In genomic region chr3:146521652-146522020, GRCm38 (mm10) we compare ENCODE assay signal across 8 mouse cellular contexts. TPM values are rescaled to one million over a fixed set of nuclear protein-coding genes. Genes with fewer than 3 reads are reported as not detected.
DNase-seq lines count a peak whose midpoint lies in the region; ATAC-seq and TF ChIP-seq lines count a peak whose summit lies in the region.

No protein-coding gene starts in this region.

- TF ChIP-seq EP300 in heart, postnatal 0 days (IDR thresholded peaks at IDR 0.05; ENCODE audit: low read depth), result no peak
- TF ChIP-seq EP300 in MEL (IDR thresholded peaks at IDR 0.05; ENCODE audit: low read depth in 1 of 2, low read length in 2 of 2), result no peak; a peak in 2 of 4 replicates

- H3K9me3 ChIP-seq in heart, postnatal 0 days (replicated peaks; ENCODE audit: control insufficient read depth, low read length), result no peaks in the 10 kb centered on the region
- H3K9me3 ChIP-seq in MEL (replicated peaks; ENCODE audit: insufficient read depth, low read length), result no peaks in the 10 kb centered on the region
- no peaks in the 10 kb centered on the region for H3K9me3 ChIP-seq in forebrain, postnatal 0 days (ENCODE audit: low read length)

- peak overlapping the region; percentile 75 for H3K4me3 ChIP-seq in heart, postnatal 0 days (ENCODE audit: low read depth, low read length)
- H3K4me3 ChIP-seq in MEL (ENCODE audit: control insufficient read depth in 1 of 2, insufficient read depth in 1 of 2, low read depth in 2 of 2, low read length in 2 of 2), result peak overlapping the region; percentile 62 to 97
- peak overlapping the region; percentile 85 for H3K4me3 ChIP-seq in forebrain, postnatal 0 days (ENCODE audit: low read depth, low read length)

- no peak for TF ChIP-seq POLR2A in MEL (IDR thresholded peaks at IDR 0.05; ENCODE audit: control insufficient read depth in 1 of 2, insufficient read depth in 1 of 2, low read depth in 1 of 2, low read length in 2 of 2, poor library complexity in 1 of 2)

- no peak for TF ChIP-seq RAD21 in MEL (IDR thresholded peaks at IDR 0.05; ENCODE audit: low read depth, low read length)

- peaks cover 13% of the 10 kb centered on the region for H3K79me2 ChIP-seq in MEL (ENCODE audit: control insufficient read depth, insufficient read depth, low read length, poor library complexity)

- no peak for TF ChIP-seq CTCF in heart, postnatal 0 days (IDR thresholded peaks at IDR 0.05; ENCODE audit: low read depth)
- TF ChIP-seq CTCF in MEL (IDR thresholded peaks at IDR 0.05 in 2 of 3, conservative IDR thresholded peaks at IDR 0.05 in 1 of 3; ENCODE audit: control insufficient read depth in 1 of 3, insufficient read depth in 1 of 3, low read depth in 2 of 3, low read length in 3 of 3, poor library complexity in 1 of 3, severe bottlenecking in 1 of 3), result no peak
- no peak for TF ChIP-seq CTCF in forebrain, postnatal 0 days (IDR thresholded peaks at IDR 0.05; ENCODE audit: low read depth)

- DNase-seq in heart, postnatal 0 days (ENCODE audit: low spot score), result no peak
- DNase-seq in heart, adult 18-20 months, result no peak
- no peak for DNase-seq in MEL (ENCODE audit: low read depth, low spot score)
- DNase-seq in forebrain, postnatal 0 days, result no peak
- no peak for DNase-seq in B cell, adult 2 months
- no peak for DNase-seq in spleen, postnatal 4 days (ENCODE audit: low spot score in 2 of 2)
- DNase-seq in right cerebral cortex, postnatal 10 days (ENCODE audit: low spot score in 2 of 2), result no peak

- peak overlapping the region; percentile 72 for H3K4me2 ChIP-seq in heart, postnatal 0 days (ENCODE audit: low read depth, low read length)
- H3K4me2 ChIP-seq in forebrain, postnatal 0 days (ENCODE audit: low read depth), result peak overlapping the region; percentile 76

- 5% methylated on average over 8 of the region's 8 CpGs for WGBS in heart, postnatal 0 days
- 20% methylated on average over 8 of the region's 8 CpGs for WGBS in forebrain, postnatal 0 days

- peak overlapping the region; percentile 96 for H3K27ac ChIP-seq in heart, postnatal 0 days (ENCODE audit: low read depth)
- H3K27ac ChIP-seq in MEL (ENCODE audit: control insufficient read depth, low read depth, low read length), result peak overlapping the region; percentile 89
- peak overlapping the region; percentile 98 for H3K27ac ChIP-seq in forebrain, postnatal 0 days (ENCODE audit: low read depth, low read length)

- H3K9ac ChIP-seq in heart, postnatal 0 days (replicated peaks; ENCODE audit: low read depth, low read length), result peak overlapping the region; percentile 71
- peak overlapping the region; percentile 77 for H3K9ac ChIP-seq in MEL (ENCODE audit: control insufficient read depth, low read depth, low read length, poor library complexity, severe bottlenecking)
- H3K9ac ChIP-seq in forebrain, postnatal 0 days, result peak overlapping the region; percentile 88

- H3K4me1 ChIP-seq in heart, postnatal 0 days (ENCODE audit: control insufficient read depth, insufficient read depth), result peaks cover 3% of the 10 kb centered on the region; the same call in 1 of the 2 replicates
- peaks cover 2 to 3% of the 10 kb centered on the region in 2 experiments; a peak in 3 of 4 replicates for H3K4me1 ChIP-seq in MEL (ENCODE audit: control insufficient read depth in 1 of 2, insufficient read depth in 2 of 2, low read length in 2 of 2)
- H3K4me1 ChIP-seq in forebrain, postnatal 0 days (ENCODE audit: insufficient read depth), result no peaks in the 10 kb centered on the region

- no peaks in the 10 kb centered on the region for H3K27me3 ChIP-seq in heart, postnatal 0 days (ENCODE audit: control insufficient read depth, insufficient read depth, low read length)
- H3K27me3 ChIP-seq in MEL (ENCODE audit: control insufficient read depth in 1 of 2, insufficient read depth in 2 of 2, low read length in 2 of 2), result peaks cover 2 to 3% of the 10 kb centered on the region in 2 experiments
- no peaks in the 10 kb centered on the region for H3K27me3 ChIP-seq in forebrain, postnatal 0 days (ENCODE audit: insufficient read depth, low read length)

- ATAC-seq in heart, postnatal 0 days (ENCODE audit: insufficient read depth, low read depth), result no peak
- no peak for ATAC-seq in forebrain, postnatal 0 days
- ATAC-seq in megakaryocyte progenitor cell, adult 5-6 weeks (replicated peaks; ENCODE audit: poor library complexity), result peak; percentile 24; the same call in 1 of the 2 replicates

- peaks cover 22% of the 10 kb centered on the region for H3K36me3 ChIP-seq in heart, postnatal 0 days (replicated peaks; ENCODE audit: control insufficient read depth, insufficient read depth, low read length)
- H3K36me3 ChIP-seq in MEL (ENCODE audit: control insufficient read depth in 1 of 2, insufficient read depth in 2 of 2, low read length in 2 of 2), result peaks cover 8 to 18% of the 10 kb centered on the region in 2 experiments
- H3K36me3 ChIP-seq in forebrain, postnatal 0 days (ENCODE audit: insufficient read depth), result peaks cover 17% of the 10 kb centered on the region

TF ChIP-seq in MEL, 35 proteins besides CTCF, POLR2A, EP300 and RAD21 (continues in another document):
- TF ChIP-seq POLR2AphosphoS2 (IDR thresholded peaks at IDR 0.05; ENCODE audit: low read length) (peak; percentile 3; the same call in 1 of the 2 replicates), MAX (IDR thresholded peaks at IDR 0.05; ENCODE audit: low read length) (no peak), CHD2 (IDR thresholded peaks at IDR 0.05; ENCODE audit: low read length) (no peak), USF1 (IDR thresholded peaks at IDR 0.05; ENCODE audit: low read depth, low read length) (no peak), HCFC1 (IDR thresholded peaks at IDR 0.05; ENCODE audit: low read depth, low read length) (no peak), ETS1 (IDR thresholded peaks at IDR 0.05; ENCODE audit: low read depth, low read length) (no peak), SMC3 (IDR thresholded peaks at IDR 0.05; ENCODE audit: low read depth, low read length) (no peak), GABPA (IDR thresholded peaks at IDR 0.05; ENCODE audit: low read depth, low read length) (no peak), ZNF384 (IDR thresholded peaks at IDR 0.05; ENCODE audit: low read depth, low read length) (no peak), ELF1 (IDR thresholded peaks at IDR 0.05; ENCODE audit: low read depth, low read length) (no peak), SIN3A (IDR thresholded peaks at IDR 0.05; ENCODE audit: low read length) (no peak; the same call in 1 of the 2 replicates), TAL1 (IDR thresholded peaks at IDR 0.05; ENCODE audit: low read length) (no peak), MYB (IDR thresholded peaks at IDR 0.05; ENCODE audit: low read depth, low read length) (no peak), GATA1 (IDR thresholded peaks at IDR 0.05; ENCODE audit: low read depth, low read length) (peak; percentile 51; the same call in 1 of the 2 replicates)

RNA-seq across cellular contexts. Expression of gene Rpf1, which starts 0.4 kb away (rescaled TPM):
- 17.0 and 17.8 TPM in 2 replicates for total RNA-seq in heart, postnatal 0 days (2014; rRNA removed; ENCODE audit: low replicate concordance)
- polyA plus RNA-seq in heart, postnatal 0 days (2015; fragmentation: Nextera tagmentation; extraction: Ambion mirVana), result 27.3 and 30.7 TPM in 2 replicates
- 10 to 100 TPM; 13.2 to 14.8 TPM for total RNA-seq in heart, adult 18-20 months (2021)
- 68.3 and 72.3 TPM in 2 replicates for total RNA-seq in MEL (2012; rRNA removed)
- polyA plus RNA-seq in MEL (2012; ENCODE audit: insufficient read depth in 1 of 2, insufficient read length in 2 of 2, low read depth in 1 of 2, low replicate concordance in 2 of 2, missing spikeins in 1 of 2), result 100 to 1,000 TPM in 1 of 2 experiments, 10 to 100 TPM in 1; 73.6 to 369 TPM
- 36.7 and 39.9 TPM in 2 replicates for total RNA-seq in forebrain, postnatal 0 days (2014; rRNA removed)
- 27.4 and 29.4 TPM in 2 replicates for polyA plus RNA-seq in forebrain, postnatal 0 days (2015; fragmentation: Nextera tagmentation; extraction: Ambion mirVana)
- total RNA-seq in megakaryocyte progenitor cell, adult 5-6 weeks (2015), result 81.7 and 81.8 TPM in 2 replicates
- total RNA-seq in megakaryocyte progenitor cell, adult 5-6 weeks (2017), result 90.2 and 95.2 TPM in 2 replicates

RNA-seq across cellular contexts. Expression of gene Gng5, which starts 22.0 kb away (rescaled TPM):
- 349 and 380 TPM in 2 replicates for total RNA-seq in heart, postnatal 0 days (2014; rRNA removed; ENCODE audit: low replicate concordance)
- polyA plus RNA-seq in heart, postnatal 0 days (2015; fragmentation: Nextera tagmentation; extraction: Ambion mirVana), result 1,164 and 1,272 TPM in 2 replicates
- 100 to 1,000 TPM; 205 to 275 TPM for total RNA-seq in heart, adult 18-20 months (2021)
- total RNA-seq in MEL (2012; rRNA removed), result 186 and 193 TPM in 2 replicates
- polyA plus RNA-seq in MEL (2012; ENCODE audit: insufficient read depth in 1 of 2, insufficient read length in 2 of 2, low read depth in 1 of 2, low replicate concordance in 2 of 2, missing spikeins in 1 of 2), result 1,000 to 10,000 TPM in 1 of 2 experiments, 100 to 1,000 TPM in 1; 266 to 2,226 TPM
- total RNA-seq in forebrain, postnatal 0 days (2014; rRNA removed), result 73.7 and 90.4 TPM in 2 replicates
- polyA plus RNA-seq in forebrain, postnatal 0 days (2015; fragmentation: Nextera tagmentation; extraction: Ambion mirVana), result 291 and 344 TPM in 2 replicates
- 294 and 360 TPM in 2 replicates for total RNA-seq in megakaryocyte progenitor cell, adult 5-6 weeks (2015)
- 127 and 170 TPM in 2 replicates for total RNA-seq in megakaryocyte progenitor cell, adult 5-6 weeks (2017)

RNA-seq across cellular contexts. Expression of gene Spata1, which starts 22.1 kb away (rescaled TPM):
- total RNA-seq in heart, postnatal 0 days (2014; rRNA removed; ENCODE audit: low replicate concordance), result 0.23 and 0.81 TPM in 2 replicates
- polyA plus RNA-seq in heart, postnatal 0 days (2015; fragmentation: Nextera tagmentation; extraction: Ambion mirVana), result 4.1 and 4.4 TPM in 2 replicates
- 1 to 10 TPM; 1.1 to 2.5 TPM for total RNA-seq in heart, adult 18-20 months (2021)
- 1.1 and 1.2 TPM in 2 replicates for total RNA-seq in MEL (2012; rRNA removed)
- polyA plus RNA-seq in MEL (2012; ENCODE audit: insufficient read depth in 1 of 2, insufficient read length in 2 of 2, low read depth in 1 of 2, low replicate concordance in 2 of 2, missing spikeins in 1 of 2), result 1 to 10 TPM in 1 of 2 experiments, not detected in 1; 1.9 TPM
- total RNA-seq in forebrain, postnatal 0 days (2014; rRNA removed), result 6.0 and 13.5 TPM in 2 replicates
- 4.3 and 6.5 TPM in 2 replicates for polyA plus RNA-seq in forebrain, postnatal 0 days (2015; fragmentation: Nextera tagmentation; extraction: Ambion mirVana)
- 9.1 TPM in 2 replicates for total RNA-seq in megakaryocyte progenitor cell, adult 5-6 weeks (2015)
- 13.6 and 14.6 TPM in 2 replicates for total RNA-seq in megakaryocyte progenitor cell, adult 5-6 weeks (2017)

RNA-seq across cellular contexts. Expression of gene Uox, which starts 48.6 kb away (rescaled TPM):
- 1.6 and 4.5 TPM in 2 replicates for total RNA-seq in heart, postnatal 0 days (2014; rRNA removed; ENCODE audit: low replicate concordance)
- 0.05 and 0.10 TPM in 2 replicates for polyA plus RNA-seq in heart, postnatal 0 days (2015; fragmentation: Nextera tagmentation; extraction: Ambion mirVana)
- total RNA-seq in heart, adult 18-20 months (2021), result not detected
- total RNA-seq in MEL (2012; rRNA removed), result not detected in 2 replicates
- not detected for polyA plus RNA-seq in MEL (2012; ENCODE audit: insufficient read depth in 1 of 2, insufficient read length in 2 of 2, low read depth in 1 of 2, low replicate concordance in 2 of 2, missing spikeins in 1 of 2)
- 0.08 and 0.43 TPM in 2 replicates for total RNA-seq in forebrain, postnatal 0 days (2014; rRNA removed)
- 0.19 and 0.25 TPM in 2 replicates for polyA plus RNA-seq in forebrain, postnatal 0 days (2015; fragmentation: Nextera tagmentation; extraction: Ambion mirVana)
- total RNA-seq in megakaryocyte progenitor cell, adult 5-6 weeks (2015), result not detected in 2 replicates
- not detected in 2 replicates for total RNA-seq in megakaryocyte progenitor cell, adult 5-6 weeks (2017)
